Mouse (Mus musculus) adrenal gland (tissue): ENCODE results near the gene Pdzrn3.

Source experiments
- intact Hi-C: fragments of 180-260 bp; cut with DNase I; formaldehyde crosslinking; loops from one replicate; pipeline ENCODE4 v1.15.1; 2025

The Pdzrn3 gene

DNA sequence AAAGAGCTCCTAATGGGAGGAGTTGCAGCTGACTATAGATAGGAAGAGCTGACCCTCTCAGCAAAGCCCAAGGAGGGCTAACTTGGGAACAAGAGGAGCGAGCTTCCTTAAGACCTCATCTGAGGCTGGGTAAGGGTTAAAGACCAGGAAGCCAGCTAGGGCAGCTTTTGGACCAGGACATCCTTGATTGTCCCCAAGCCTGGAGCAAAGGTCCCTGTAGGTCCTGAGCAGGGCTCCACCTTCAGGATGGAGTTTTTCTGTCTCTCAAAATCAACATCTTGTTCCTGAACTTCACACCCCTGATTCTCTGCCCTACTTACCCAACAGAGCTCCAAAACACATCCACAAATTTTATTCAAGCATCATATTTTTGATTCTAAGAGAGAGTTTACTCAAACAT, 3.5 kb downstream of the Pdzrn3 start:
- intact Hi-C loops, result no loop called here

DNA sequence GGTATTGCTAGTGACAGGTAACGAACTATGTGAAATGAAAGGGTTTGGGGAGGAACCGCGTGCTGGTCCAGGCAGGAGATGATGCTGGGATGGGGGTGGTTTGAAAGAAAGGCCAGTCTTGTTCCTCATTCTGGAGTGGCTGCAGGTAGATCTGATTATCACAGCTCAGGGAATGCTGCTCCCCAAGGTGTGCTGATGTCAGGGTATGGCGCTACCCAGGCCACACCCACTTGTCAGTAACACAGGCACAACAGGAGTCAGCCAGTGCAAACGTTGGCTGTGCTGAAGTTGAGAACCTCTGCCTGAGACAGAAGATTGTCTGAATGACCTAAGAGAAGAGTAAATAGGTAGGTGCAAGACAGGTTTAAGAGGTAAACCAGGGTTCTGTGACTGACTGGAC, 4.7 kb downstream of the Pdzrn3 start:
- intact Hi-C loops, result no loop called here

DNA sequence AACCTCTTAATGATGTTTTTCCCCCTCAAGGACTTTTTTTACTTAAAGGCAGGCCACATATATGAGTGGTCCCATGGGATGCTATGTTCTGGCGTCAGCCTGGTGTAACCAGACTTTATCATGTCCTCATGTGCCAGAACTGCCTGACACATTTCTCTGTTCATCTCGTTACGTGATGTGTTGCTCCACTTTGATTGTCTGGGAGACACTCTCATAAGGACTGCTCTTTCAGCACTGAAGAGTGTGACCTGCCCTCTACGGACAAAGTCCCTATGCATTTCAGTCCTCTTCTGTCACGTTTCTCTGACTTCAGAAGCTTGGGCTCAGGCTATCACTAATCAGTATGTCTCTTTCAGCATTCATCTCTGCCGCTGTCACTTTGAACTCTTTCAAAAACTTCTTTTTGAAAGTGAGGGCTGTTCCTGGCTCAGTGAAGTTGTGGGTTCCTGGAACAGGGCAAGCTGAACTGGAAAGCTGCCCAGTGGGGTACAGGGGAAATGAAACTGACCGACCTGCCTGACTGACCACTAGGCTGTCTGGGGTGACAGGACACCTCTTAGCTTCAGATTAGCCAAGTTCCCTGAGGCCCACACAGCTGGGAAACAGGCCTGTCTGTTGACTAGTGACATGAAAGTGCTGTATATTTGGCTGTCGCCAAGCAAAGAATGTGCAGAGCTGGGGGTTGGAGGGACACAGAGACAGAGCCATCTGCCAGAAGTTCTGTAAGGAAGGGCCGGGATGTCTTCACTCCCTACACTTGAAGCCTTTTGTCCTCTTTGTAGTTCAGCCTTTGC, 10.7 kb downstream of the Pdzrn3 start:
- intact Hi-C loops, result no loop called here

DNA sequence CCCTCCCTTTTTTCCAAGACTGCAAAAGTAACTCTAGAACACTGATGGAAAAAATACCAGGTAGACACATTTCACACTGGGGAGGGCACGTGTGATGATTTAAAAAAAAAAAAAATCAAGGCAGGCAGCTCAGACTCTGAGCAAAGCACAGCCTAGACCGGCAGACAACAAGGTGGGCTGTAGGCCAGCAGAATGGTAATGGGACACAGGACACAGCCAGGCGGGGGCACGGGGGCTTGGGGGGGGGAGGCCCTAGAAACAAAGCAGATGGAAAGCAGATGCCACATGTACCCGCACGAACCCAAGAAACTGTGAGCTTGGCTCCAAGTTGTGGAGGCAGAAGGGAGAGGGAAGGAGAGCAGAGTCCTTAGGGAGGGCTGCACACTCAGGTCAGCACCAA, 11.9 kb downstream of the Pdzrn3 start:
- intact Hi-C loops, result no loop called here

DNA sequence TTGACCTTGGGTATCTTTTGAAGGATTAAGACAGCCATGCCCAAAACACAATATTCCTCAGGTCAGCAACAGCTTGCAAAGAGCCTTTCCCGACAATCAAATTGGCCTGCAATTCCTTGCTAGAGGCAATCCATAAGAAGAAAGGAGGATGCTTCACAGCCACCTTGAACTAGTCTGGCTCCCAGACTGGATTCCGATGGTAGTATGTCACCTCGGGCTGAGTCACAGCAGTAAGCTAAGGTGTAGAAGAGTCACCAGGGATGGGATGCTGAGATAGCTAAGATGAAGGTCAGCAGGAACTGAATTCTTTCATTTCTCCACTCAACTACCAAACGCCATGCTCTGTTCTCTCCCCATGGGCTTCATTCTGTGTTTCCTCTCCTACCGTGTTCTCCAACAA, 13.8 kb downstream of the Pdzrn3 start:
- intact Hi-C loops, result no loop called here

DNA sequence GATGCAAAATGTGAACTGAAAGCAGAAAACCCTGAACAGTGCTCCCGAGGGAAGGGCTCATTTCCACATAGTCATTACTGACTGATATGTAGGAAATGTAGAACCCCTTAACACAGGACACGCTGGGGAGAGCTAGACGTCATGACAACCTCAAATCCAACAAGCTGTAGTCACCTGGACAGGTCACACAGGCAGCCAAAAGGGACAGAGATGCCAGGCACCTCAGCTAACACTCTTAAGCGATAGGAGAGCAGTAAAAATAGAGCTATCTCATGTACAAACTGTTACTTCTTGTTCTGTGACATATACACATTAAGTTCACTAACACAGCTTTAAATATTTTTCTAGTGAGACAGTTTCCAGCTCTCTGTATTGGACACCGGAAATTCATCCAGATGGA, 15.0 kb downstream of the Pdzrn3 start:
- intact Hi-C loops, result no loop called here

DNA sequence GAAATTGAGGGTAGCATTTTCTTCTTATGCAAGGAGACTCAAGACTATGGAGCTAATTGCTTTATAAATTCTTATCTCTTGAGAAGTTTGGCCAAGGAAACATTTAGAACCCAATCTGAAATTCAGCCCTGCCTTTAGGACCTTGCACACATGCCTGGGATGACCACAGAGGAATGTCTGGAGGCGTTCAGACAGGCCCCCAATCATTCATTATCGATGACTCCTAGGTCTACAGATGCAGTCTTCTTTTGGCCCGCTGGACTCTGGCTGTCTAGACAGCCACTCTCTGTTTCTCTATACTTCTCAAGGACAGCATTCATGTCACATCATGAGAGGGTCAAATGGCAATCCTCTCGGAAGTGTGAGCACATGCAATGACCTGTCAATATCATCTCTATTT, 15.4 kb downstream of the Pdzrn3 start:
- intact Hi-C loops, result no loop called here

DNA sequence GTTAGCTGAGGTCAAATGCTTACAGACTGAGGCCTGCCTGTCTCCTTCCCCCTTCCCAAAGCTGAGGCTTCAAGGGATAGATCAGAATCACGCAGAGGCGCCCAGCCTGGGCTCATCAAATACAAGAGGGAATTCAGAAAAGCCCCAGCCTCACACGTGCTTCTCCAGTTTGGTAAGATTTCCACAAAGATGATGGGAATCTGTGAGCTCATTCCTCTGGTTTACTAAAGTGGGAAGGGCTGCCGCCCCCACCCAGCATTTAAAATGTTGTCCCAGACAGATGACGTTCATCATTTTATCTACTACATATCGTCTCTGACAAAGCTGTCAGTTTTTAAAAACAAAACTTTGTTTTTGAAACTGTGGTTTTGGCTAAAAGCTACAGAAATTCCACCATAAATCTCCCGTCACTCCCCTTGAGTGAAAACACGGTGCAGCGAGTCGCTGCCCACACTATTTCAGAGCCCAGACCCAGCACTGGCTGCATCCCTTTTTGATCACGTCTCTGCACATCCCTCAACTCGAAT, 17.4 kb downstream of the Pdzrn3 start:
- intact Hi-C loops, result no loop called here

DNA sequence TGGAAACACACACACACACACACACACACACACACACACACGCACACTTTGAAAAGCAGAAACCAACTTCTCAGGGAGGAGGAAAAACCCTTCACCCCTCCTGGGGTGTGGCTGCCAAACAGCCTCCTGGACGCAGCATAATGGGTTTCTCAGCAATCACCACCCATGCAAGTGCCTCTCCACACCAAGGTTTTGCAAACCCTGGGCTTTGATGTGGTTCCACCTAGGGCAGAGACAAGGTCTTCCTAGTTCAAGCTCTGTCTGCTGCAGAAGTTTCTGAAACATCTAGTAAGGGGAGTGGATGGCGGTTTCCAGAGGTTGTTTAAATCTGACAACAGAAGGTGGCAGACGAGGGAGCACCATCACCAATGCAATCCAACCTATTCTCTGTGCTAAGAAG, 18.1 kb downstream of the Pdzrn3 start:
- intact Hi-C loops, result no loop called here

DNA sequence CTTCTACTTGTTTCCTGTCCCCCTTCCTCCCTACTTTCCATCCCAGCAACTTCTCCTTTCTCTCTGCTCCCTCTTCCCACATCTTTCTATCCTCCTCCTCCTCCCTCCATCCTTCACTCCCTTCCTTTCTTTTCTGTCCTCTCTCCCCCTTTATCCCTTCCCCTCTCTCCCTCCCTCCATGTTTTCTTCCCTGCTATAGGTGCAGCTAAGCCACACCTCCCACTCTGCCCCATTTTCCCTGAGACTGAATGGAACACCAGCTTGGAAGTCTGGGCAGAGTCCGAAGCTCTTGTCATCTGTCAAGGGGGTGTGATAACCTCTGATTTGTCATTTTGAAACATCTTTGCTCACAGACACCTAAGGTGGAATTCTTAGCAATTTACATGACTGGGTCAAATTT, 22.8 kb downstream of the Pdzrn3 start:
- intact Hi-C loops, result no loop called here

DNA sequence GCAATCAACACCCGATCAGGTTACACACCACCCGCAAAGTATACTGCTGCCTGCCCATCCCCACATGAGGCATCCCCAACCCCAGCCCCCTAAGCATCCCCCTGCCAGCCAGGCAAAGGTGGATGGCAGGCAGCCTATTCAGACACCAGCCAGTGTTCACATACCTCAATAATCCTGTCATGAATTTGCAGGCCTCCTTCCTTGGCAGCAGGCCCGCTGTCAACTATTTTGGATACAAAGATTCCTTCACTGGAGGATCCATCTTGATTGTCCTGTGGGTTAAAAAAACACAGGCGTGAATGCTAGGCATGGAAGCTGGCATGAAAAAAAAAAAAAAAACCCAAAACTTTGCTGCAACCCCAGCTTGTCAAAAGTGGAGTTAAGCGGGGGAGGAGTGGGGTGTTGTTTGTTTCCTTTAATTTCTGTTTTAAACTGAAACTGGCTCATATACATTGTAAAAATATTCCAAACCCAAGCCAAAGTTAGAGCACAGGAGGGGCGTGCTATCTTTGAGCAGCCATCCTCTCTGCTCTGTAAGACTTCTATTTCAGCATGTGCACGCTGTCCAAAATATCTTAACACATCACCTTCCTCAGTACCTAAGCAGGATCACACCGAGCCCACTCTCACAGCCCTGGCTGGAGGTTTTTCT, 23.3 kb downstream of the Pdzrn3 start:
- intact Hi-C loops, result no loop called here

DNA sequence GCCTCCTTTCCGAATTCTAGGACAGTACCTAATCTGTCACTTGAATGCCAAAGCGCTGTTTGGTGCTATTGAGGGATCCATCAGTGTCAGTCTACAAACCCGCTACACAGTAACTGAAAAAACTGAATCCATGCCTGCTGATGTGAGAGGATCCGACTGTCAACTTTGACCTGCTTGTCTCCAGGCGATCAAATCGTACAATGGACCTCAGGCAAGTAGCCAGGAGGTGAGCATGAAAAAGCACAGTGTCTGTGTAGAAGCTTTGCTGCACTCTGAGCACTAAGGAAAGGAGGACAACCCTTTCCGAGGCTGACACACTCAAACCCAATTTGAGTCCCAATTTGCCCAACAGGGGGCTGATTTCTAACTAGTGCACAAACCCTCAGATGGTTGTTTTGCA, 24.0 kb downstream of the Pdzrn3 start:
- intact Hi-C loops, result no loop called here

DNA sequence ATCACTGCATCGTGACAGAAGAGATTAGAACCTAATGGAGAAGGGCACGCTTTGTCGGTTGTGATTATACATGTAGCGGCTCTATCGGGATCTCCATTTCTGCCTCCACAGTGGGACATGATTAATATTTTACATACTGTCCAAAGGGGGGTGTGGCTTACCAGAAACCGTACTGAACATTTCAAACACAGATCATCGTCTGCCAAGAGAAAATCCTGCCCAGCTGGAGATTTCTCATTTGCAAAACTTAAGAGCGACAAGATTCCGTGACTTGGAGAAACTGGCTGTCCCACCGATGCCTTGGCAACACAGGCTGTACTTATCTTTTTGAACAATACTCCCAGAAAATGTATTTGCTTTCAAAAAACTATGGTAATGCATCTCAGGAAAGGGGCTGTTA, 25.1 kb downstream of the Pdzrn3 start:
- intact Hi-C loops, result no loop called here

DNA sequence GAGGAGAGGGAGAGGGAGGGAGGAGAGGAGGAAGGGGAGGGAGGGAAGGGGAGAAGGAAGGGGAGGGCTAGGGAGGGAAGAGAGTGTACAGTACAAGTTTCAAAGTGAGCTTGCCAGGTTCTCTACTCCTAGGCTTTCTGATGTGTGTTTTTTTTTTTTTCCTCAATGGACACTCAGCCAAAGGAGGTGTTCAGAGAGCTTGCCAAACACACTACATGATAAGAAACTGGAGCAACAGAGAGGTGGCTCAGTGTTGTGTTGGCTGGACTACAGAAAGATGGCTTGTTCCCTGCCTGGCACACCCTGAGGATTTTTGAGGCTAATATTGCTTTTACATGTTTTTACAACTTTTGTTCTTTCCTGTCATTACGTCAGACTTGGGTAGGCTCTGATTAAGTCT, 26.6 kb downstream of the Pdzrn3 start:
- intact Hi-C loops, result no loop called here

DNA sequence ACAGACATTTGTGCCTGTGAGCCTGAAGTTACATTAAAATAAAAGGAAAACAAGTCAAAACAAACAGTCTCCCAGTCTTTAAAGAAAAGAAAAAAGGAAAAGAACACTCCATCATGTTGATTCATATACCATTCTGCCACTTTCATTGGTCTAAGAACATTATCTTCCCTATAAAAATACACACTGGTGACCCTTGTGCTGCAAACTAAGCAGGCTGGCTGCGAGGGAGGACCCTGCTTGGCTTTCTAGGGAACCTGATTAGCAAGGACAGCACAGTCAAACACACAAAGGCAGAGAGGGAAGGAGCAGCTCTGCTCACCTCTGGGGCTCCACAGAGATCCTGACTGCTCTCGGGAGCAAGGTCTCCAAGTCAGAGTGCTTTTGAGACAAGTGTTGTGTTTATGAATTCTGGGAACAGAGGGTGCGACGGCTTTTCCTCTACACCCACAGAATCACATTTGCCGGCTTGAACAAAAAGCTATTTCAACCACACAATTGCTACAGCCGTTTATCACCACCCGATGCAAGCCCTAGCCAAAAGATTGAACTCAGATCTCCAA, 27.2 kb downstream of the Pdzrn3 start:
- intact Hi-C loops, result no loop called here

DNA sequence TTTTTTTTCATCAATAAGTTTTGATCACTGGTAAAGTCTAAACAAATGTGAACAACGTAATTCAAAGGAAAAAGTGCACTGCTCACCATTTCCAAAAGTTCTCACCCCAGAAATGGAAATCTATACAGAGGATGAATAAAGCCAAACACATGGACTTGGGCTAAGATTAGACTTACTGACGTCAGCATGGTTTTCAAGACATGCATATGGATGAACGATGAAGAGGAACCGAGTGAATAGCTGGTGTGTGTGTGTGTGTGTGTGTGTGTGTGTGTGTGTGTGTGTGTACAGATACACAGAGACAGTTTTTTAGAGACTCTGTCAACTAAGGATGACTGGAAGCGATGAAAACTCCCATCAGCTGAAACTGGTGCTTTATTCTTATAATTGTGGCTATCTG, 29.2 kb downstream of the Pdzrn3 start:
- intact Hi-C loops, result no loop called here

DNA sequence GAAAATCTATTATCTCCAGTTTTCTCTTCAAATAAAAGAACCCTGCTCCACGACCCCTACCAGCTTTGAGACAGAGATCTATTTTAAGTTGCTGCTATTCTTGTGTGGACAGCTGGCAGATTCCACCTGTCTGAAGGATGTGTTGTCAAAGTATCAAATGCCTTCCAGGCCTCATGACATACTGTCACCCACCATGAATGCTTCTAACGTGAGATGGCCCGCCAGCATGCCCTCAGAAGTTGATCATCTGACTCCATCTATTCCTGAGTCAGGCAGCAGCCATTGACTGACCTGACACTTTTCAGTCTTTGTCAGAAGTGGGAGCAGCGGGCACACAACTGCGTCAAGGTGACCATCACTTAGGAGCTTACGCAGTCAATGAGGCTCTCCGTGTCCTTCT, 37.6 kb downstream of the Pdzrn3 start:
- intact Hi-C loops, result no loop called here

DNA sequence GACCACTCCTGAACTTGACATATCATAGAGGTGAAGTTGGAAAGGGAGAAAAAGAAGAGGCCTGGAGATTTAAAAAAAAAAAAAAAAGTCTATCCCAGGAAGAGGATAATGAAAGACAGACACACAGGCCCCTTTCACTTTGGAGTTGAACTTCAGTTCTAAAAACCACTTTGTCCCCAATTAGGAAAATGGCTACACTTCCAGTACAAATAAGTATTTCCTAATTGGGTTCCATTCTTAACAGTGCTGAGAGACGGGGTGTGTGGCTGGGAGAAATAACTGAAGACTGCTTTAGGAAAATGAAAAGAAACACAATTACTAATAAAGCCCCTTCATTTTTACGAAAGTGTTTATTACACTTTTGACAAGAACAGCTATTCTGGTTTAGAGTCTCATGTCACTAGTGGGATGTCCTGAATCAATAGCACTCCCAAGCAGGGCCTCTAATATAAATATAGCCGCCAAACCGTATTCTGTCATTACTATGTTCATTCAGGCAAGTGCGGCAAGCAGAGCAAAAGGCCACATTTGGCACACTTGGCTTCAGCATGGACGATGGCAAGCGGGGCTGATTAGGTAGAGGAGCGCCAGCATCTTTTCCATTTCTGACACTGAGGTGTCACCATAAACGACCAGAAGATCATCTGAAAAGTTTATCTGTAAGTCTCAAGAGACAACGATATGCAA, 39.7 kb downstream of the Pdzrn3 start:
- intact Hi-C loops, result no loop called here

DNA sequence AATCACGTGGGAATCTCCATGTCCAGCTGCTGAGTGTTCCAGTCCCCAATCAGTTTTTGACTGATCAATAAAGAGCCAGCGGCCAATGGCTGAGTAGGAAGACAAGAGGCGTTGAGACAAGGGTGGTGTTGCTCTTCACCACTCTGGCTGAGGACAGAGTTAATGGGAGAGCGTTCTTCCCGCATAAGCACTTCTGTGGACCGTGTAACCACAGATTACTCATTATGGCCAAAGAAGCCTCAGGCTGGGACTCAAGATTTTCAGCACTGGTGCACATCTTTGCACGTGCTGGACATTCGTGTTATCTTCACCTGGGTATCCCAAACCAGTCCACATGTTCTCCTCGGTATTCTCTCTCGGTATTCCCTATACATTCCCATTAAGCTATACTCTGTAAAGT, 41.0 kb downstream of the Pdzrn3 start:
- intact Hi-C loops, result no loop called here

DNA sequence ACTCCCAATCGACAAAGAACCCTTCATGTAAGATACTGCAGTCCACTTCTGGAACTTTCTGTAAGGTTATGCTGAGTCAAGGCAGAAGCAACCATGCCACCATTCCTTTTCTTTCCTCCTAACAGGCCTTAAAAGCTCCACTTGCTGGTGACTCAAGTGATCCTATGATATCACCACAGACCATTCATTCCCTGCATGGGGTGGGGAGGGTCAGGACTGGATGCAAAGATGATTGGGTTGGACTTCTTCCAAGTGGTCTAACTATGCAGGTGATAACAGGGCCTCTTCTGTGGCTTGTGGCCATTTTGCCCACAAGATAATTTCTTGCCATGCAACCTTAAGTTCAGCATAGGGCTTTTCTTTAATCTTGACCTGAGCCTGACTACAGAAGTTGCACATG, 42.0 kb downstream of the Pdzrn3 start:
- intact Hi-C loops, result no loop called here

DNA sequence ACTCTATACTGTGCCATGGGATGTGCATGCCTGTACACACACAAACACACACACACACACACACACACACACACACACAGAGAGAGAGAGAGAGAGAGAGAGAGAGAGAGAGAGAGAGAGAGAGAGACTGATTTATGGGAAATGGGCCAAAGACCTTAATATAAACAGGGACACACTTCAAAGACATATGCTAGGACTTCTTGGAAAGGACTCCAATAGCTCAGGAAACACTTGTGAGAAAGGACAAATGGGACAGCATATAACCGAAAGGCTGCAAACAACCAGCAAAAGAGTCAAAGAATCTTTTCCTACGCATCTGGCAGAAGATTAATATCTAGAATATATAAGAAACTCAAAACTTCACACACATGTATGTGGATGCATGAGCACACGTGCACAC, 43.2 kb downstream of the Pdzrn3 start:
- intact Hi-C loops, result no loop called here

DNA sequence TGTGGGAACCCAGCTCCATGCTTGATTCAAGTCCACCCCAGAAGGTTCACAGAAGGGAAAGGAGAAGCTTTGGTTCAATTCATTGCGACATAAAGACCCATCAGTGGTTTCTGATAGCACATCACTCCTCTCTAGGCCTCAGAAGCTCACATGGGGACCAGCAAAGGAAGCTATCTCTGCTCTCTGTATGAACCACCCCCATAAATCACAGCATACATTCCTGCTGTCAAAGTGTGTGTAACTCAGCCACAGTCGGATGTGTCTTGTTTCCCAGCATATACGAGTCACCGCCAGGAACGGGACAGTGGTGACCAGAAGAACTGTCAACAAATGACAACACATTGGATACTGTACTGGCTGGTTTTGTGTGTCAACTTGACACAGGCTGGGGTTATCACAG, 47.3 kb downstream of the Pdzrn3 start:
- intact Hi-C loops, result no loop called here
